Mouse (Mus musculus) hindbrain, embryonic 13.5 days (tissue): ENCODE data around the gene Igf2bp3. TPM values are rescaled to one million over a fixed set of nuclear protein-coding genes. Genes with fewer than 3 reads are reported as not detected.

Experiments used
- ATAC-seq: fragments of 200-750 bp; cut with Nextera tagmentation; 2 replicates; pipeline ENCODE4 v1.8.0; 2017; ENCODE audit warnings: moderate TSS enrichment; ENCODE audit not compliant: low FRiP score
- H3K27ac ChIP-seq: fragments of 300-500 bp; sonication (generic); 2 replicates; pipeline ENCODE4 v1.5.1; 2015; ENCODE audit warnings: inconsistent platforms, mild to moderate bottlenecking, moderate library complexity
- H3K27me3 ChIP-seq: fragments of 300-500 bp; sonication (generic); 2 replicates; pipeline ENCODE4 v1.6.1; 2015; ENCODE audit warnings: mild to moderate bottlenecking, inconsistent platforms
- H3K36me3 ChIP-seq: fragments of 300-500 bp; sonication (generic); 2 replicates; pipeline ENCODE4 v1.6.1; 2015; ENCODE audit warnings: mild to moderate bottlenecking, inconsistent platforms
- H3K4me1 ChIP-seq: fragments of 300-500 bp; sonication (generic); replicated peaks from 2 replicates; pipeline ENCODE4 v1.6.1; 2015; ENCODE audit warnings: inconsistent platforms
- H3K4me2 ChIP-seq: fragments of 300-500 bp; sonication (generic); 2 replicates; pipeline ENCODE4 v1.6.1; 2015; ENCODE audit warnings: inconsistent platforms, mild to moderate bottlenecking, moderate library complexity
- H3K4me3 ChIP-seq: fragments of 300-500 bp; sonication (generic); 2 replicates; pipeline ENCODE4 v1.5.1; 2015; ENCODE audit warnings: mild to moderate bottlenecking, inconsistent platforms
- H3K9ac ChIP-seq: fragments of 300-500 bp; sonication (generic); 2 replicates; pipeline ENCODE4 v1.6.1; 2015; ENCODE audit warnings: mild to moderate bottlenecking, inconsistent platforms
- H3K9me3 ChIP-seq: fragments of 300-500 bp; sonication (generic); 2 replicates; pipeline ENCODE4 v1.6.1; 2016; ENCODE audit warnings: inconsistent platforms
- WGBS: fragments of 180-500 bp; shearing (Covaris S2); methylation state at CpG from one replicate; pipeline ENCODE4 v1.1.7; 2015; 5-methylcytosine and 5-hydroxymethylcytosine counted together
- polyA plus RNA-seq: library from polyadenylated mRNA; unstranded; fragments of >200 nt; fragmentation: Nextera tagmentation; extraction: Ambion mirVana; gene quantifications from 2 replicates; pipeline ENCODE4 v1.2.1, GENCODE M21; 2015

The Igf2bp3 gene
- polyA plus RNA-seq, 1 experiment from 2014 or later = 45.0 TPM

GRCm38 (mm10) chr6:49216811-49217542 is 2.2 kb upstream of the Igf2bp3 start:
- peak overlapping the region; percentile 70 for H3K9ac ChIP-seq
- ATAC-seq = no peak
- H3K4me3 ChIP-seq = peak overlapping the region; percentile 58
- peak overlapping the region; percentile 91 for H3K27ac ChIP-seq
- no peaks in the 10 kb centered on the region for H3K36me3 ChIP-seq
- peaks cover 20% of the 10 kb centered on the region for H3K4me1 ChIP-seq
- WGBS = 2% methylated on average over 11 of the region's 11 CpGs
- no peaks in the 10 kb centered on the region for H3K27me3 ChIP-seq
- no peaks in the 10 kb centered on the region for H3K9me3 ChIP-seq
- peak overlapping the region; percentile 71 for H3K4me2 ChIP-seq

GRCm38 (mm10) chr6:49215748-49216585 is 1.2 kb upstream of the Igf2bp3 start:
- Histone ChIP-seq H3K9ac (peak overlapping the region; percentile 96), H3K27ac (peak overlapping the region; percentile 97), H3K4me3 (peak overlapping the region; percentile 96), H3K4me1 (peaks cover 29% of the 10 kb centered on the region), H3K36me3 (no peaks in the 10 kb centered on the region), H3K4me2 (peak overlapping the region; percentile 81), H3K27me3 (no peaks in the 10 kb centered on the region), H3K9me3 (no peaks in the 10 kb centered on the region)
- peak; percentile 10 for ATAC-seq
- 2% methylated on average over 14 of the region's 14 CpGs for WGBS

- Histone ChIP-seq H3K4me3 (peak overlapping the region; percentile 96), H3K9me3 (no peaks in the 10 kb centered on the region), H3K27me3 (no peaks in the 10 kb centered on the region), H3K36me3 (no peaks in the 10 kb centered on the region), H3K9ac (peak overlapping the region; percentile 96), H3K27ac (peak overlapping the region; percentile 97), H3K4me2 (peak overlapping the region; percentile 81), H3K4me1 (peaks cover 40% of the 10 kb centered on the region)
- ATAC-seq = peak; percentile 13
- under 1% methylated on average over 74 of the region's 76 CpGs for WGBS
Observed at GRCm38 (mm10) chr6:49214086-49214927, 450 bp downstream of the Igf2bp3 start.

GRCm38 (mm10) chr6:49213581-49214085 is 1.1 kb downstream of the Igf2bp3 start:
- Histone ChIP-seq H3K27me3 (no peaks in the 10 kb centered on the region), H3K36me3 (no peaks in the 10 kb centered on the region), H3K4me1 (peaks cover 45% of the 10 kb centered on the region), H3K9me3 (no peaks in the 10 kb centered on the region), H3K4me3 (peak overlapping the region; percentile 96), H3K4me2 (peak overlapping the region; percentile 81), H3K9ac (peak overlapping the region; percentile 96), H3K27ac (peak overlapping the region; percentile 97)
- WGBS = under 1% methylated on average over 43 of the region's 50 CpGs
- ATAC-seq = peak; percentile 12; the same call in 1 of the 2 replicates

GRCm38 (mm10) chr6:49212931-49213580 is 1.7 kb downstream of the Igf2bp3 start:
- peaks cover 48% of the 10 kb centered on the region for H3K4me1 ChIP-seq
- peak overlapping the region; percentile 96 for H3K9ac ChIP-seq
- peak overlapping the region; percentile 81 for H3K4me2 ChIP-seq
- H3K27me3 ChIP-seq = no peaks in the 10 kb centered on the region
- ATAC-seq = no peak
- H3K27ac ChIP-seq = peak overlapping the region; percentile 97
- no peaks in the 10 kb centered on the region for H3K36me3 ChIP-seq
- peak overlapping the region; percentile 96 for H3K4me3 ChIP-seq
- WGBS = 3% methylated on average over 20 of the region's 20 CpGs
- H3K9me3 ChIP-seq = no peaks in the 10 kb centered on the region

- H3K27me3 ChIP-seq = no peaks in the 10 kb centered on the region
- H3K4me2 ChIP-seq = peak overlapping the region; percentile 81
- peak overlapping the region; percentile 49 for H3K9ac ChIP-seq
- no peaks in the 10 kb centered on the region for H3K36me3 ChIP-seq
- WGBS = 11% methylated on average over 3 of the region's 4 CpGs
- peak overlapping the region; percentile 96 for H3K4me3 ChIP-seq
- H3K27ac ChIP-seq = no peak overlapping the region
- H3K9me3 ChIP-seq = no peaks in the 10 kb centered on the region
- H3K4me1 ChIP-seq = peaks cover 49% of the 10 kb centered on the region
- no peak for ATAC-seq
Observed at GRCm38 (mm10) chr6:49212141-49212540, 2.6 kb downstream of the Igf2bp3 start.

GRCm38 (mm10) chr6:49211596-49211995 is 3.2 kb downstream of the Igf2bp3 start:
- Histone ChIP-seq H3K27ac (no peak overlapping the region), H3K36me3 (peaks cover under 1% of the 10 kb centered on the region), H3K9ac (no peak overlapping the region), H3K4me1 (peaks cover 49% of the 10 kb centered on the region), H3K4me3 (0 out of 2 replicates have a peak overlapping the region, but pooled peaks have one; percentile 7), H3K9me3 (no peaks in the 10 kb centered on the region), H3K27me3 (no peaks in the 10 kb centered on the region), H3K4me2 (peak overlapping the region; percentile 50)
- 33% methylated on average over 5 of the region's 5 CpGs for WGBS
- ATAC-seq = no peak

- H3K9ac ChIP-seq = peak overlapping the region; percentile 49
- peaks cover 11% of the 10 kb centered on the region for H3K36me3 ChIP-seq
- ATAC-seq = no peak
- WGBS = 11% methylated on average over 14 of the region's 14 CpGs
- peak overlapping the region; percentile 22 for H3K4me3 ChIP-seq
- H3K4me2 ChIP-seq = peak overlapping the region; percentile 50
- no peaks in the 10 kb centered on the region for H3K9me3 ChIP-seq
- H3K27me3 ChIP-seq = no peaks in the 10 kb centered on the region
- H3K4me1 ChIP-seq = peaks cover 49% of the 10 kb centered on the region
- H3K27ac ChIP-seq = 0 out of 2 replicates have a peak overlapping the region, but pooled peaks have one; percentile 30
Observed at GRCm38 (mm10) chr6:49209881-49210854, 4.6 kb downstream of the Igf2bp3 start.

- 0 out of 2 replicates have a peak overlapping the region, but pooled peaks have one; percentile 0 for H3K4me2 ChIP-seq
- H3K9ac ChIP-seq = no peak overlapping the region
- no peaks in the 10 kb centered on the region for H3K9me3 ChIP-seq
- 77% methylated on average over 5 of the region's 5 CpGs for whole genome bisulfite sequencing
- no peak overlapping the region for H3K4me3 ChIP-seq
- no peak for ATAC-seq
- peaks cover 49% of the 10 kb centered on the region for H3K4me1 ChIP-seq
- peaks cover 18% of the 10 kb centered on the region for H3K36me3 ChIP-seq
- H3K27me3 ChIP-seq = no peaks in the 10 kb centered on the region
- H3K27ac ChIP-seq = no peak overlapping the region
Observed at GRCm38 (mm10) chr6:49208935-49209334, 5.8 kb downstream of the Igf2bp3 start.

GRCm38 (mm10) chr6:49208297-49208930 is 6.3 kb downstream of the Igf2bp3 start:
- peaks cover 48% of the 10 kb centered on the region for H3K4me1 ChIP-seq
- no peak overlapping the region for H3K4me3 ChIP-seq
- H3K9ac ChIP-seq = no peak overlapping the region
- peaks cover 22% of the 10 kb centered on the region for H3K36me3 ChIP-seq
- no peak for ATAC-seq
- no peaks in the 10 kb centered on the region for H3K9me3 ChIP-seq
- no peaks in the 10 kb centered on the region for H3K27me3 ChIP-seq
- 0 out of 2 replicates have a peak overlapping the region, but pooled peaks have one; percentile 0 for H3K4me2 ChIP-seq
- H3K27ac ChIP-seq = no peak overlapping the region
- 76% methylated on average over 8 of the region's 8 CpGs for WGBS
